In the genomic region with DNA sequence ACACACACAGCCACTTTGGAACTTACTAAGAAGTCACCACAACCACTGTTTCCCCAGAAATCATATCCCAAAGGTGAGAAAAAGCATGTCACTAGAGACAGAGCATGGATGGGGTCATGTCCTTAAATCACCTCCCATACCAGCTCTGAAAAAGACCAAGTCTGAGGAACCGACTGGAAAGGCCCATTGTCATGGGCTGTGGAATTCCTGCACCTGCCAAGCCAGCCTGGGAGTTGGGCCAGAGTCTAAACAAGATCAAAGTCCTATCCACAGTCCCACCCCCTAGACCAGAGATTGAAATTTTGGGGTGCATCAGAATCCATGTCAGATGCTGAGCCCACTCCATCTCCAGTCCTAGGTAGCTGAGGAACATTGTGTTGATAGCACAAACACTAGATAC, we compare ENCODE assay signal across 15 mouse cellular contexts. TPM values are rescaled to one million over a fixed set of nuclear protein-coding genes. Genes with fewer than 3 reads are reported as not detected.
"Had no signal": no experiment of that assay in that cellular context is flagged by ENCODE, and none has a peak within 500 bp of the region (broad histone marks: within the 10 kb centered on the region; RNA-seq: fewer than 3 reads in every experiment).

No protein-coding gene starts in this region.

- H3K36me3 ChIP-seq: intestine, embryonic 15.5 days; limb, embryonic 12.5 days; liver, embryonic 15.5 days; midbrain, embryonic 13.5 days; neural tube, embryonic 15.5 days had no signal

- H3K27me3 ChIP-seq: intestine, embryonic 15.5 days; limb, embryonic 12.5 days; liver, embryonic 15.5 days; midbrain, embryonic 13.5 days; neural tube, embryonic 15.5 days had no signal

- H3K27ac ChIP-seq: intestine, embryonic 15.5 days; limb, embryonic 12.5 days; liver, embryonic 15.5 days; midbrain, embryonic 13.5 days; neural tube, embryonic 15.5 days; stomach, postnatal 0 days had no signal

- H3K4me3 ChIP-seq: intestine, embryonic 15.5 days; limb, embryonic 12.5 days; liver, embryonic 15.5 days; midbrain, embryonic 13.5 days; myocyte; neural tube, embryonic 15.5 days had no signal

- H3K4me2 ChIP-seq: intestine, embryonic 15.5 days; limb, embryonic 12.5 days; liver, embryonic 15.5 days; midbrain, embryonic 13.5 days; neural tube, embryonic 15.5 days had no signal

- H3K9ac ChIP-seq: intestine, embryonic 15.5 days; limb, embryonic 12.5 days; liver, embryonic 15.5 days; midbrain, embryonic 13.5 days; neural tube, embryonic 15.5 days had no signal

- H3K4me1 ChIP-seq: intestine, embryonic 15.5 days; limb, embryonic 12.5 days; liver, embryonic 15.5 days; midbrain, embryonic 13.5 days; neural tube, embryonic 15.5 days had no signal

- DNase-seq: liver; lung, adult 2 months; lung, postnatal 36 days; right cerebral cortex, adult 18-20 months; right cerebral cortex, postnatal 25 days; thymus, postnatal 4 days had no signal

- H3K9me3 ChIP-seq: intestine, embryonic 15.5 days; limb, embryonic 12.5 days; liver, embryonic 15.5 days; midbrain, embryonic 13.5 days; neural tube, embryonic 15.5 days had no signal

- ATAC-seq: intestine, embryonic 15.5 days; lung, postnatal 0 days; midbrain, embryonic 13.5 days had no signal

RNA-seq across cellular contexts. Expression of a gene that starts 15.3 kb away (rescaled TPM):
- total RNA-seq: megakaryocyte progenitor cell, adult 5-6 weeks had no signal
